Mouse (Mus musculus) heart, postnatal 0 days (tissue): ENCODE results near the gene Ube2d2b. TPM values are rescaled to one million over a fixed set of nuclear protein-coding genes. Genes with fewer than 3 reads are reported as not detected.
A peak's percentile ranks its signal among the peaks of the same experiment; 100 is the strongest.

Experiments
- ATAC-seq: fragments of 200-750 bp; cut with Nextera tagmentation; 2 replicates; pipeline ENCODE4 v1.8.0; 2017; ENCODE audit warnings: low read depth, moderate number of reproducible peaks, moderate library complexity; ENCODE audit not compliant: insufficient read depth
- DNase-seq: peaks from one replicate; pipeline ENCODE4 v3.0.0-alpha.2; 2016; ENCODE audit warnings: low spot score
- H3K27ac ChIP-seq: fragments of 300-500 bp; sonication (generic); 2 replicates; pipeline ENCODE4 v1.5.1; 2014; ENCODE audit warnings: low read depth, mild to moderate bottlenecking
- H3K27me3 ChIP-seq: fragments of 300-500 bp; sonication (generic); 2 replicates; pipeline ENCODE4 v1.6.1; 2014; ENCODE audit warnings: low read length, mixed read lengths; ENCODE audit not compliant: control insufficient read depth, insufficient read depth
- H3K36me3 ChIP-seq: fragments of 300-500 bp; sonication (generic); replicated peaks from 2 replicates; pipeline ENCODE4 v1.6.1; 2014; ENCODE audit warnings: low read length, mixed read lengths; ENCODE audit not compliant: control insufficient read depth, insufficient read depth
- H3K4me1 ChIP-seq: fragments of 300-500 bp; sonication (generic); 2 replicates; pipeline ENCODE4 v1.6.1; 2014; ENCODE audit warnings: antibody characterized with exemption; ENCODE audit not compliant: control insufficient read depth, insufficient read depth
- H3K4me2 ChIP-seq: fragments of 300-500 bp; sonication (generic); 2 replicates; pipeline ENCODE4 v1.6.1; 2014; ENCODE audit warnings: low read depth, mild to moderate bottlenecking, low read length, moderate library complexity
- H3K4me3 ChIP-seq: fragments of 300-500 bp; sonication (generic); 2 replicates; pipeline ENCODE4 v1.5.1; 2014; ENCODE audit warnings: low read depth, low read length
- H3K9ac ChIP-seq: fragments of 300-500 bp; sonication (generic); replicated peaks from 2 replicates; pipeline ENCODE4 v1.6.1; 2014; ENCODE audit warnings: low read depth, low read length, mixed read lengths
- H3K9me3 ChIP-seq: fragments of 300-500 bp; sonication (generic); replicated peaks from 2 replicates; pipeline ENCODE4 v1.6.1; 2016; ENCODE audit warnings: low read length; ENCODE audit not compliant: control insufficient read depth
- CTCF ChIP-seq: IDR thresholded peaks from 2 replicates; pipeline ENCODE4 v1.5.1; 2016; ENCODE audit warnings: antibody characterized with exemption, control low read depth, low read depth
- EP300 ChIP-seq: IDR thresholded peaks from 2 replicates; pipeline ENCODE4 v1.6.1; 2016; ENCODE audit warnings: antibody characterized with exemption, low read depth
- WGBS: fragments of 180-500 bp; shearing (Covaris S2); extraction: QIAGEN DNeasy Blood & Tissue Kit; methylation state at CpG from one replicate; pipeline ENCODE4 v1.1.7; 2014; 5-methylcytosine and 5-hydroxymethylcytosine counted together
- polyA plus RNA-seq: library from polyadenylated mRNA; unstranded; fragments of >200 nt; fragmentation: Nextera tagmentation; extraction: Ambion mirVana; gene quantifications from 2 replicates; pipeline ENCODE4 v1.2.1, GENCODE M21; 2015
- total RNA-seq: library from RNA; depleted of rRNA; stranded (reverse); fragments of >200 nt; gene quantifications from 2 replicates; pipeline ENCODE4 v1.2.3, GENCODE M21; 2014; ENCODE audit warnings: low replicate concordance; rRNA removed

Ube2d2b gene
- total and polyA plus RNA-seq, 2 experiments from 2014 or later = not detected

DNA sequence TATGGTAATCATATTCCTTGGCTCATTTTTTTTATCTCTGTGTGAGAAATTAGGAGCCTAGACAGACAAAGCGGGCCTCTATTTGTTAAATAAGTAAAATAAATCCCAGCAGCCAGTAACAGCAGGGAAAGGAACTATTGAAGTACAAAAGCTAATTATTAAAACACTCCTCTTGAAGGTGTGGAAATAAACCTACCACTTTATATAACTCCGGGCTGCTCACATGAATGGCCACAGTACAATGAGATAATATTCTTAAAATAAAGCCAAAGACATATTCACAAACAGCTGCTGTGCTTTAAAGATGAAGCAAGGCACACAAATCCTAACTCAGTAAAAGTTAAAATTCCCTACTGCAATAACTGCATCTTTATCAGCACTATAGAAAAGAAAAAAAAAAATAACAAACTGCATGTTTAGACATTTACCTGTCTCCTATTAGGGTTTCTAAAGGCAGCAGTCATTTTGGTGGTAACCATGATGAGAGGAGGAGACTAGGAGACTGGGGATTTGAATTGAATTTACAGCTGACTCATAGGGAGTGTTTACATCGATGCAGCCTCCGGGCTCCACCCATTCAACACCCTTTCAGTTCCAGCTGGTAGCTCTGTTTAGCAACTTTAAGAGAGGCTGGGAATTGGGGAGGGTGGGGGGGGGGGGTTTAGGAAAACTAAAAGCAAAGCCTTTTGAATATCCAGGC lies 44.8 kb downstream of the Ube2d2b start, which contains the start of gene Evi5:
TSS of gene Evi5 (minus strand) at position 547 of the 700 bp plus-strand sequence.
- H3K27ac ChIP-seq = peak within 1 kb of the TSS; percentile 91
- H3K9ac ChIP-seq = peak within 1 kb of the TSS; percentile 31
- no peaks in the 10 kb centered on the region for H3K9me3 ChIP-seq
- ATAC-seq (peak; percentile 52; the same call in 1 of the 2 replicates), DNase-seq (peak; percentile 67)
- peak within 1 kb of the TSS; percentile 17 for H3K4me3 ChIP-seq
- H3K4me1 ChIP-seq = peaks cover 9% of the 10 kb centered on the region
- H3K36me3 ChIP-seq = no peaks in the 10 kb centered on the region
- no peaks in the 10 kb centered on the region for H3K27me3 ChIP-seq
- WGBS = 21% methylated on average over 4 of the region's 4 CpGs
- TF ChIP-seq EP300 (no peak), CTCF (no peak)
- H3K4me2 ChIP-seq = peak within 1 kb of the TSS; percentile 48

DNA sequence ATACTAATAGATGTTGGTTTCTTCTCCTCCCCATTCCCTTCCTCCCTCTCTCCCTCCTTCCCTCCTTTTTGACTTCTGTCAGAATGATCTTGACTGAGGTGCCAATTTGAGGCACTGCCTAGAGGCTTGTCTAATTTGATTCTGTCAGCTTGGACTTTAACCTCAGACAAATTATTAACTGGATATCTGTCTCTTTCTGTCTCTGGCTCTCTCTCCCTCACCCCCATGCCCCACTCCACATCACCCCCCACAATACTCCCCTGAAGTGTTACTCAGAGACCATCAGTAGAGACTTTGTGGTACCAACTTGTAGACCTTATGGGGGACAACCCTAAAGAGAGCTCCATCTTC lies 45.3 kb downstream of the Ube2d2b start:
- Histone ChIP-seq H3K4me1 (peaks cover 9% of the 10 kb centered on the region), H3K4me3 (no peak overlapping the region), H3K27me3 (no peaks in the 10 kb centered on the region), H3K36me3 (no peaks in the 10 kb centered on the region), H3K4me2 (peak overlapping the region; percentile 48; the same call in 1 of the 2 replicates), H3K9ac (no peak overlapping the region), H3K9me3 (no peaks in the 10 kb centered on the region), H3K27ac (peak overlapping the region; percentile 91)
- no peak for ATAC-seq
- DNase-seq = no peak
- TF ChIP-seq EP300 (no peak), CTCF (no peak)

DNA sequence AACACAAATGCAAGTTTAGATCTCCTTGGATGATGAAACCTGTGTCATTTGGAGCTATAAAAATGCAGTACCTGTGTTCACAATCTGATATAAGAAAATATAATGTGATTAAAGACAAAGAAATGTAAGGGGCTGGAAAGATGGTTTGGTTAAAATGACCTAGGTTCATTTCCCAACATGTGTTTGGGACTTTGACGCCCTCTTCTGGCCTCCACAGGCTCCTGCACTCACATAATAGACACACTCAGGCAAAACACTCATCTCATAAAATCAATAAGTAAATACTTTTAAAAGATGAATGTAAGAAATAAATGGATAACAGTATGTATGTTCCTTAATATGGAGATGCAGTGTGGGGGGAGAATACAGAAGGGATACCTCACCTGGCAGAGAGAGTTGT lies 47.2 kb downstream of the Ube2d2b start:
- Histone ChIP-seq H3K9me3 (no peaks in the 10 kb centered on the region), H3K4me3 (no peak overlapping the region), H3K27me3 (no peaks in the 10 kb centered on the region), H3K4me2 (no peak overlapping the region), H3K27ac (no peak overlapping the region), H3K36me3 (no peaks in the 10 kb centered on the region), H3K9ac (no peak overlapping the region), H3K4me1 (peaks cover 8% of the 10 kb centered on the region)
- no peak for DNase-seq
- 71% methylated on average over 1 of the region's 1 CpGs for whole genome bisulfite sequencing
- no peak for ATAC-seq
- TF ChIP-seq CTCF (no peak), EP300 (no peak)

DNA sequence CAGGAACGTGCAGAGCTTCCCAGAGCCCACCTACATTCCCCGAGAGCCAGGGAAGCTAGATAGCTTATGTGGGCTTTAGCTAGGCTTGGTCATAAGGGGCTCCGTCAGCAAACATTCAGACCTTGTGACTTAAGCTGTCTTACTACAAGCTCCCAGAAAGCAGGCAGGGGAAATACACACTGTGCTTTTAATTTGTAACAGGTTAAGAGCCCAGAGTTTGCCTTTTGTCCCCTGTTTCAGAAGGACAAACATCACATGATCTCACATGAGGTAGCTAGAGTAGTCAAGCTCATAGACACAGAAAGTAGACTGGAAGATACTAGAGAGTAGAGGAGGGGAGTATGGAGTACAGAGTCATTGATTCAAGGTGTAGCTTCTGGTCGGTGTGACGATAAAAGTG lies 50.8 kb downstream of the Ube2d2b start:
- no peak overlapping the region for H3K4me2 ChIP-seq
- TF ChIP-seq CTCF (no peak), EP300 (no peak)
- H3K9ac ChIP-seq = no peak overlapping the region
- no peaks in the 10 kb centered on the region; the same call in 1 of the 2 replicates for H3K4me1 ChIP-seq
- DNase-seq (no peak), ATAC-seq (no peak)
- H3K27ac ChIP-seq = no peak overlapping the region
- H3K27me3 ChIP-seq = no peaks in the 10 kb centered on the region
- H3K9me3 ChIP-seq = no peaks in the 10 kb centered on the region
- H3K4me3 ChIP-seq = no peak overlapping the region
- WGBS = 67% methylated on average over 5 of the region's 5 CpGs
- no peaks in the 10 kb centered on the region for H3K36me3 ChIP-seq

Other genes with a start within 250 kb of the Ube2d2b start
- 2.2 and 12.9 TPM in 2 replicates for gene Rpap2, start 232.7 kb upstream of the Ube2d2b start, total RNA-seq
- 9.5 and 11.1 TPM in 2 replicates for gene Rpap2, start 232.7 kb upstream of the Ube2d2b start, polyA plus RNA-seq
- gene Glmn, start 232.2 kb upstream of the Ube2d2b start, total RNA-seq = 1.8 and 5.6 TPM in 2 replicates
- 13.5 and 15.2 TPM in 2 replicates for gene Glmn, start 232.2 kb upstream of the Ube2d2b start, polyA plus RNA-seq
- gene Gfi1, start 104.1 kb upstream of the Ube2d2b start, total RNA-seq = 0.62 TPM in 1 of 2 replicates, not detected in the other
- gene Gfi1, start 104.1 kb upstream of the Ube2d2b start, polyA plus RNA-seq = not detected in 2 replicates
- gene Evi5, start 45.0 kb downstream of the Ube2d2b start, total RNA-seq = 55.9 and 66.6 TPM in 2 replicates
- gene Evi5, start 45.0 kb downstream of the Ube2d2b start, polyA plus RNA-seq = 35.8 and 38.4 TPM in 2 replicates
- 201 and 233 TPM in 2 replicates for gene Rpl5, start 70.4 kb downstream of the Ube2d2b start, total RNA-seq
- 22.1 and 26.8 TPM in 2 replicates for gene Rpl5, start 70.4 kb downstream of the Ube2d2b start, polyA plus RNA-seq
- 1.9 and 5.7 TPM in 2 replicates for gene Fam69a, start 157.0 kb downstream of the Ube2d2b start, total RNA-seq
- gene Fam69a, start 157.0 kb downstream of the Ube2d2b start, polyA plus RNA-seq = 18.6 and 19.2 TPM in 2 replicates
- gene Mtf2, start 235.6 kb downstream of the Ube2d2b start, total RNA-seq = 20.2 and 33.3 TPM in 2 replicates
- 34.4 and 38.1 TPM in 2 replicates for gene Mtf2, start 235.6 kb downstream of the Ube2d2b start, polyA plus RNA-seq